Mouse (Mus musculus) stomach, embryonic 14.5 days (tissue): ENCODE measurements around the gene Enpp5. TPM values are rescaled to one million over a fixed set of nuclear protein-coding genes. Genes with fewer than 3 reads are reported as not detected.

Source experiments
- ATAC-seq: fragments of 200-750 bp; cut with Nextera tagmentation; 2 replicates; pipeline ENCODE4 v1.8.0; 2017; ENCODE audit warnings: low read depth, moderate TSS enrichment; ENCODE audit not compliant: insufficient number of reproducible peaks, insufficient read depth, low FRiP score
- H3K27ac ChIP-seq: fragments of 300-500 bp; sonication (generic); 2 replicates; pipeline ENCODE4 v1.5.1; 2014; ENCODE audit warnings: mild to moderate bottlenecking, low read length, moderate library complexity, mixed read lengths
- H3K27me3 ChIP-seq: fragments of 300-500 bp; sonication (generic); 2 replicates; pipeline ENCODE4 v1.6.1; 2014; ENCODE audit warnings: low read length, control low read depth, mixed read lengths; ENCODE audit not compliant: control insufficient read depth, insufficient read depth
- H3K36me3 ChIP-seq: fragments of 300-500 bp; sonication (generic); 2 replicates; pipeline ENCODE4 v1.6.1; 2014; ENCODE audit warnings: mild to moderate bottlenecking, control low read depth, low read length, moderate library complexity, mixed read lengths; ENCODE audit not compliant: control insufficient read depth, insufficient read depth
- H3K4me1 ChIP-seq: fragments of 300-500 bp; sonication (generic); 2 replicates; pipeline ENCODE4 v1.6.1; 2014; ENCODE audit warnings: low read length, control low read depth, mixed read lengths; ENCODE audit not compliant: control insufficient read depth, insufficient read depth
- H3K4me2 ChIP-seq: fragments of 300-500 bp; sonication (generic); replicated peaks from 2 replicates; pipeline ENCODE4 v1.6.1; 2014; ENCODE audit warnings: low read depth, low read length, control low read depth
- H3K4me3 ChIP-seq: fragments of 300-500 bp; sonication (generic); 2 replicates; pipeline ENCODE4 v1.5.1; 2014; ENCODE audit warnings: low read depth, low read length, control low read depth
- H3K9ac ChIP-seq: fragments of 300-500 bp; sonication (generic); replicated peaks from 2 replicates; pipeline ENCODE4 v1.6.1; 2014; ENCODE audit warnings: low read depth, mild to moderate bottlenecking, control low read depth, low read length, moderate library complexity, mixed read lengths
- H3K9me3 ChIP-seq: fragments of 300-500 bp; sonication (generic); 2 replicates; pipeline ENCODE4 v1.6.1; 2016; ENCODE audit warnings: low read depth, low read length, control low read depth; ENCODE audit not compliant: control insufficient read depth
- WGBS: fragments of 180-500 bp; shearing (Covaris S2); extraction: QIAGEN DNeasy Blood & Tissue Kit; methylation state at CpG from one replicate; pipeline ENCODE4 v1.1.7; 2014; 5-methylcytosine and 5-hydroxymethylcytosine counted together
- polyA plus RNA-seq: library from polyadenylated mRNA; unstranded; fragments of >200 nt; fragmentation: Nextera tagmentation; extraction: Ambion mirVana; gene quantifications from 2 replicates; pipeline ENCODE4 v1.2.1, GENCODE M21; 2014

Enpp5 gene
- polyA plus RNA-seq, 1 experiment from 2014 or later = 19.9 TPM

DNA sequence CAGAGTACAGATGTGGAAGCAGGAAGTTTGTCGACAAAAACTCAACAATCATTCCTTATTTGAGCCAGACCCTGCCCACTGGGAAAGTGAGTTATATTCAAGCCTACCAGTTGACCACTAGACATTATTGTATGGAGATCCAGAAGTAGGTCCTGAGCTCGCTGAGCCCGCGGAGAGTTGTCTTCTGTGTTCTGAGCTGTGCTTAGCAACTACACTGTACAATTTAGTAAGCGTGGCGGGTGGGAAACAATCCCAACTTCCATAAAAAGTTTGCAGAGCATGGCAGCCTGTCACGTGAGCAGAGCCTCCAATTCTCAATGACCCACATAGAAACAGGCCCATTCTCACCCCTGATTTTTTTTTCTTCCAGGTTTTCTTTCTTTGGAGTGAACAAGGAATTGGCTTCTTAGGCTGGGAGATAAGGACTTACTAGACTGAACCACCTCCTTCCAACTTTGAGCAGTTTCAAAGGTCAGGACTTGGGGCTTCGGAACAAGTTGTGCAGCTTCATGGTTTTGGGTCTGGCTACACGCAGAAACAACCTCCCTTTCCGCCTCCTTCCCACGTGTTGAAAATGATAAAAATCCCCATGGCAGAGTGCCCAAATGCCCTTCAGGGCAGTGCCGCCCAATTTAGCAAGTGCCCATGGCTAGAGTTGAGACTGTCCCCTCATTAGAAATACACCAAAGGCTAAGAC is 1.3 kb upstream of the Enpp5 start:
- no peak overlapping the region for H3K4me3 ChIP-seq
- no peaks in the 10 kb centered on the region; the same call in 1 of the 2 replicates for H3K36me3 ChIP-seq
- H3K27me3 ChIP-seq = no peaks in the 10 kb centered on the region
- no peak overlapping the region for H3K9ac ChIP-seq
- no peaks in the 10 kb centered on the region for H3K4me1 ChIP-seq
- no peak overlapping the region for H3K4me2 ChIP-seq
- H3K27ac ChIP-seq = no peak overlapping the region
- H3K9me3 ChIP-seq = no peaks in the 10 kb centered on the region
- WGBS = 82% methylated on average over 12 of the region's 12 CpGs
- ATAC-seq = no peak

DNA sequence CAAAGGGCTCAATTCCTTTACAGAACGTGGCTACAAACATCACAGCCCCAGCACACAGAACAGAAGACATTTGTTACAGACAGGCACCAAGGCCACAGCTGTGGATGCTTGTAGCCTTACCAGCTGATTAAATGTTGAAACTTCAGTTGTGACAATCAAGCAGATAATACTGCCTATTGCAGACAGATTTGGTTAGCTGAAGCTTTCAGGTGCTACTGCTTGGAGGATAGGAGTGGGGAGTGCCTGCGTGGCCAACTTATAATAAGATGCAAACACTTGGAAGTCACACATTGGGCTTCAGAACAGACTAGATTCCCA is 811 bp upstream of the Enpp5 start:
- Histone ChIP-seq H3K27ac (no peak overlapping the region), H3K4me1 (no peaks in the 10 kb centered on the region), H3K9me3 (no peaks in the 10 kb centered on the region), H3K4me2 (no peak overlapping the region), H3K4me3 (no peak overlapping the region), H3K36me3 (no peaks in the 10 kb centered on the region; the same call in 1 of the 2 replicates), H3K9ac (no peak overlapping the region), H3K27me3 (no peaks in the 10 kb centered on the region)
- 72% methylated on average over 2 of the region's 2 CpGs for WGBS
- ATAC-seq = no peak

DNA sequence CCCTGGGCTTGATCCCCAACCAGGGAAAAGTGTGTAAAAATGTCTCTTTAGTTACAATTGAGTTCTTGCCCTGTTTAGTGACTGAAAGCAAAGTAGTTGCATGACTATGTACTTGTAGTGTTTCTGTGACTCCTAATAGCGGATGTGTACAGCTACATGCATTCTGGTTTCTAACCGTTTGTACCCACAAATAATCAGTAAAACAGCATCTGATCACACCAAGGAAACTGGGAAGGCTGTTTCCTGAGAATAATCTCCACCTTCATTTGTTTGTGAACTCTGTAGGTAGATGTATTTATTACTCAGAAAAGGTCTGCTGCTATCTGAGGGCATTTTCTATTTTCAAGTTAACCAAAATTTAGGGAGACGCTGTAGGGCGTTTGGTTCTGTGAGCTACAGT is 4.5 kb downstream of the Enpp5 start:
- 86% methylated on average over 4 of the region's 4 CpGs for WGBS
- no peaks in the 10 kb centered on the region for H3K27me3 ChIP-seq
- H3K36me3 ChIP-seq = no peaks in the 10 kb centered on the region; the same call in 1 of the 2 replicates
- H3K9ac ChIP-seq = no peak overlapping the region
- H3K4me3 ChIP-seq = no peak overlapping the region
- no peaks in the 10 kb centered on the region for H3K4me1 ChIP-seq
- ATAC-seq = no peak
- no peak overlapping the region for H3K4me2 ChIP-seq
- H3K9me3 ChIP-seq = no peaks in the 10 kb centered on the region
- H3K27ac ChIP-seq = no peak overlapping the region

DNA sequence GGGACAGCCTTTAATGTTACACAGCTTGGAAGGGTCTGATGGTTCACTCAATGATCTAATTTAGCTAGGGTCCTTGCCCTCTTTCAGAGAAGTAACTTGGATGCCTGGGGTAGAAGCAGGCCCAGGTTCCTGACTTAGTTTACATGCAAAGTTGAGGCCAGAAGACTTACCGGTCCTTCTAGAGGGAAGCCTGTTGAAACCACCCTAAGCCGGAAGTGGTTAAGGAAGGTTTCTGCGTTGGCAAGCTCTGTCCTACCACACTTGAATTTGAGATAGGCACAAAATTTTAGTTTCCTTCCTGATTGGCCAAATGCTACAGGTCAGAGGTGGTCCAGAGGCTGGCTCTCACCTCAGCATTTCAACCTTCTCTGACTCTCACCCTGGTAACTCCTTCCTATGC is 9.6 kb downstream of the Enpp5 start:
- Histone ChIP-seq H3K4me1 (no peaks in the 10 kb centered on the region), H3K9me3 (no peaks in the 10 kb centered on the region), H3K27ac (no peak overlapping the region), H3K9ac (no peak overlapping the region), H3K36me3 (no peaks in the 10 kb centered on the region; the same call in 1 of the 2 replicates), H3K4me2 (no peak overlapping the region), H3K4me3 (no peak overlapping the region), H3K27me3 (no peaks in the 10 kb centered on the region)
- no peak for ATAC-seq
- WGBS = 83% methylated on average over 3 of the region's 3 CpGs

DNA sequence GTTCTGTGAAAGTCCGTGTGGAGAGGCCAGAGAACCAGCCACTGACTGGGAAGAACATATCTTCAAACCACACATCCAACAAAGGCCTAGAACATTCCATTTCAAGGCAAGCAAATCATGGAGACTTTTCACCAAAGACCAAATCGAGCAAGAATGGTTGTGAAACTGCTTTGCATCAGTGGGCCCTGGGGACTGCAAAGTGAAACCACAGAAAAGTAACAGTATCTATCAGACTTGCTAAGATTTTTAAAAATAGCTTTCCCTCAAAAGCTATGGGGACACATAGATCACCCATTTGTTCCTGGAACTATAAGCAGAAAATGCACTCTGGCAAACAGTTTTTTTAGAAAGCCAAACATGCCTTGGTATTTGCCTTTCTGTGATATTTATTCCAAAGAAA is 12.3 kb downstream of the Enpp5 start:
- no peak for ATAC-seq
- WGBS = 77% methylated on average over 2 of the region's 2 CpGs

DNA sequence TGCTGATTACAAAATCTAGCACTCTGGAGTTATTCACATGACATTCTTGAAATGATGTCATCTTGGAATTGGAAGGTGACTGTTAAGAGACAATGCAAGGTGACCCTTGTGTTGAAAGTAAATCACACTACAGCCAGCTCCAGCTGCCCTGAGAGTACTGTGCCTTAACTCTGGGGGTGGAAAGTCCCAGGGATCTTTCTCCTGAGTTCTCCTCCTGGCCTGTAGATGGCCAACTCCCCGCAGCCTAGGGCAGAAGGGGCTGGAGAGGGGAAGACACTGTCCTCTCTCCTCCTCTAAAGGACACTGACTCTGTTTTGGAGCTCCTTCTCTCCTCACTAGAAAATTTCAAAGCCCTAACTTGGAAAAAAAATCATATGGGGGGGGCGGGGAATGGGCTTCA is 12.9 kb downstream of the Enpp5 start:
- Histone ChIP-seq H3K36me3 (no peaks in the 10 kb centered on the region), H3K27me3 (no peaks in the 10 kb centered on the region), H3K4me2 (no peak overlapping the region), H3K27ac (no peak overlapping the region), H3K4me3 (no peak overlapping the region), H3K9me3 (no peaks in the 10 kb centered on the region), H3K4me1 (no peaks in the 10 kb centered on the region), H3K9ac (no peak overlapping the region)
- no peak for ATAC-seq
- WGBS = 33% methylated on average over 2 of the region's 2 CpGs

More for the DNA sequence above, 12.3 kb downstream of the Enpp5 start:
- Histone ChIP-seq H3K9me3 (no peaks in the 10 kb centered on the region), H3K4me3 (no peak overlapping the region), H3K9ac (no peak overlapping the region), H3K27me3 (no peaks in the 10 kb centered on the region), H3K4me1 (no peaks in the 10 kb centered on the region), H3K4me2 (no peak overlapping the region), H3K36me3 (no peaks in the 10 kb centered on the region), H3K27ac (no peak overlapping the region)

DNA sequence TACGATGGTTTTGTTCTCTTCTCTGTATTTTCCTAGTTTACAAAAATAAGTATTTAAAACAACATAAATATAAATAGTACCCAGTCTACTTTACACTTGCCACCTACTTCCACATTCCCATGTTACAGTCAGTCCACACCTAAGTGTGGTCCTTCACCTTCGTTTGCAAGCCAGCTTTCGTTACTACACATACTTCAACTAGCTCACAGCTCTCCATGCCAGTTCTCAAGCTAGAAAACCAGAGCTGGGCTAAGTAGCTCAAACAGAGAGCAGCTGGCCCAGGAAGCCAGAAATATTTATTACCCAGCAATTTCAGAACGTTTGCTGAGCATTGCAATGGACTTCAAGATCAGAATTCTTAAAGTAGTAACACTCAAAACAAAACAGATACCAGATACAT is 21.9 kb downstream of the Enpp5 start:
- Histone ChIP-seq H3K4me3 (no peak overlapping the region), H3K27ac (no peak overlapping the region)
- 66% methylated on average over 4 of the region's 4 CpGs for WGBS

DNA sequence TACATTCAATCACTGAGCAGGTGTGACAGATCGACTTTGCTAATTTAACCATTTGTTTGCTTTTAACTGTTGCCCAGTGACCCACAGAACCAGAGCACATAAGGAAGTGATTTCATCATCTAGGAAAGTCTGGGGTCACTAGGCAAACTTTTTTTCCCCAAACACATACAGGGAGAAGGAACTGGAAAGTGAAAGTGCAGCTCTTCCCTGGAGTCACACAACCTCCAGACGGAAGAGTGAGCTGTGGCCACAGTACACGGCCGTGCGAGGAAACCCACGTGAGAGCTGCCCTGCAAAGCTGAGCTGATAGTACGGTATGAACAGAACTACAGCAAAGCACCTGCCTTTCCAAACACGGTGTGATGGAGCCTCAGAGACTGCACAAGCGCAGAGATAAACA is 22.3 kb downstream of the Enpp5 start:
- Histone ChIP-seq H3K4me2 (no peak overlapping the region), H3K9me3 (no peaks in the 10 kb centered on the region), H3K9ac (no peak overlapping the region), H3K27me3 (no peaks in the 10 kb centered on the region), H3K36me3 (no peaks in the 10 kb centered on the region), H3K4me3 (no peak overlapping the region), H3K27ac (no peak overlapping the region), H3K4me1 (peaks cover 3% of the 10 kb centered on the region; the same call in 1 of the 2 replicates)
- no peak for ATAC-seq
- WGBS = 69% methylated on average over 9 of the region's 9 CpGs

More for the DNA sequence above, 21.9 kb downstream of the Enpp5 start:
- Histone ChIP-seq H3K4me2 (no peak overlapping the region), H3K9ac (no peak overlapping the region), H3K4me1 (peaks cover 3% of the 10 kb centered on the region; the same call in 1 of the 2 replicates), H3K27me3 (no peaks in the 10 kb centered on the region), H3K36me3 (no peaks in the 10 kb centered on the region), H3K9me3 (no peaks in the 10 kb centered on the region)
- no peak for ATAC-seq

DNA sequence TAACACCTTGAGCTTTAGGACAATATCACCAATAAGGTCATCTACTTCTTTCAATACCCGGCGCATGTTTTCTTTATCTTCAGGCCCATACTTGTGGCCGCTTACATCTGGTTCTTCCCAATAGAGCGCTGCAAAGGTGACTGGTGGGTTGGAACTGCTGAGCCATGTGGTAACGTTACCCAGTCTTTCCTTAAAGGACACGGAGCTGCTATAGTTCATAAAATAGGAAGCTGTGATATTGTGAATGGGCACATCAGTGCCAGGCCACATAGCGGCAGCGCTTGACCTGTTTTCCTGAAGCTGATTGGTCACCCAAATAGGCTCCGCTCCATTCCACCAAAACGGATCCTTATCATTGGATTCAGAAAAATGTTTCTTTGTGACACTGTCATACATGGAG is 23.3 kb downstream of the Enpp5 start:
- no peak overlapping the region for H3K27ac ChIP-seq
- H3K27me3 ChIP-seq = no peaks in the 10 kb centered on the region
- no peaks in the 10 kb centered on the region for H3K9me3 ChIP-seq
- peaks cover 3% of the 10 kb centered on the region; the same call in 1 of the 2 replicates for H3K4me1 ChIP-seq
- H3K4me3 ChIP-seq = no peak overlapping the region
- no peaks in the 10 kb centered on the region for H3K36me3 ChIP-seq
- H3K4me2 ChIP-seq = no peak overlapping the region
- no peak for ATAC-seq
- 93% methylated on average over 10 of the region's 10 CpGs for WGBS
- H3K9ac ChIP-seq = no peak overlapping the region
